Mouse (Mus musculus) forebrain, embryonic 16.5 days (tissue): ENCODE data around the gene Cdk16. TPM values are rescaled to one million over a fixed set of nuclear protein-coding genes. Genes with fewer than 3 reads are reported as not detected.

ENCODE experiments used
- ATAC-seq: fragments of 200-750 bp; cut with Nextera tagmentation; 2 replicates; pipeline ENCODE4 v1.8.0; 2017; ENCODE audit warnings: mild to moderate bottlenecking, moderate library complexity
- H3K27ac ChIP-seq: fragments of 300-500 bp; sonication (generic); 2 replicates; pipeline ENCODE4 v1.5.1; 2014; ENCODE audit warnings: low read length, control low read depth
- H3K27me3 ChIP-seq: fragments of 300-500 bp; sonication (generic); replicated peaks from 2 replicates; pipeline ENCODE4 v1.6.1; 2014; ENCODE audit warnings: low read length; ENCODE audit not compliant: control insufficient read depth, insufficient read depth
- H3K36me3 ChIP-seq: fragments of 300-500 bp; sonication (generic); 2 replicates; pipeline ENCODE4 v1.6.1; 2014; ENCODE audit not compliant: control insufficient read depth, insufficient read depth
- H3K4me1 ChIP-seq: fragments of 300-500 bp; sonication (generic); replicated peaks from 2 replicates; pipeline ENCODE4 v1.6.1; 2014; ENCODE audit warnings: low read length; ENCODE audit not compliant: control insufficient read depth, insufficient read depth
- H3K4me2 ChIP-seq: fragments of 300-500 bp; sonication (generic); 2 replicates; pipeline ENCODE4 v1.6.1; 2014; ENCODE audit warnings: mild to moderate bottlenecking, low read length, control low read depth
- H3K4me3 ChIP-seq: fragments of 300-500 bp; sonication (generic); replicated peaks from 2 replicates; pipeline ENCODE4 v1.5.1; 2014; ENCODE audit warnings: mild to moderate bottlenecking, low read length, control low read depth
- H3K9ac ChIP-seq: fragments of 300-500 bp; sonication (generic); replicated peaks from 2 replicates; pipeline ENCODE4 v1.6.1; 2014; ENCODE audit warnings: low read depth, low read length, control low read depth
- H3K9me3 ChIP-seq: fragments of 300-500 bp; sonication (generic); 2 replicates; pipeline ENCODE4 v1.6.1; 2016; ENCODE audit warnings: low read length; ENCODE audit not compliant: control insufficient read depth
- WGBS: fragments of 180-500 bp; shearing (Covaris S2); extraction: QIAGEN DNeasy Blood & Tissue Kit; methylation state at CpG from one replicate; pipeline ENCODE4 v1.1.7; 2014; 5-methylcytosine and 5-hydroxymethylcytosine counted together
- polyA plus RNA-seq: library from polyadenylated mRNA; unstranded; fragments of >200 nt; fragmentation: Nextera tagmentation; extraction: Ambion mirVana; gene quantifications from 2 replicates; pipeline ENCODE4 v1.2.1, GENCODE M21; 2015

Gene Cdk16
- polyA plus RNA-seq, 1 experiment from 2014 or later, result 137 TPM

DNA sequence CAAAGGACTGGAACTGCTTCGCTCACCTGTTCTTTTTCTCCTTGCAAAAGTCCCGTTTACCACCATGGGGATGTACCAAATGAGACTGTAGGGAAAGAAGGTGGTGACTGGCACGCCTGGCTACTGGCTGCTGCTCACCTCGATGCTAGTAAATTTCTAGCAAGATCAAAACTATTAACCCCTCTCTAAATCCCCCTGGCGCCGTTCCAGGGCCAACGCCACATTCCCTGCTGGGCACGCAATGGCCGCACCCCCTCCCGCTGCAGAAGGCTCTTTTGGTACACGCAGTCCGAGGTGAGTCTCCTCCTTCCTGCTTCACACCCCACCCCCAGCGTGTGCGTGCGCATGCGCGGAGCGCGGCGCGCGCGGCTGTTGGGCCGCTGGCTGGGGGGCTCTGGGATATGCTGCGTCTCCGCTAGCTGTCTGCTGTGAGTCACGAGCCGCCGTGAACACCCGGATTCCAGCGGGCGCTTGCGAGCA lies 354 bp downstream of the Cdk16 start:
- H3K27me3 ChIP-seq, result no peaks in the 10 kb centered on the region
- no peaks in the 10 kb centered on the region for H3K9me3 ChIP-seq
- peak overlapping the region; percentile 67 for H3K4me3 ChIP-seq
- peak overlapping the region; percentile 61 for H3K4me2 ChIP-seq
- WGBS, result 13% methylated on average over 17 of the region's 33 CpGs
- peaks cover 16% of the 10 kb centered on the region for H3K4me1 ChIP-seq
- no peaks in the 10 kb centered on the region; the same call in 1 of the 2 replicates for H3K36me3 ChIP-seq
- peak overlapping the region; percentile 88 for H3K27ac ChIP-seq
- H3K9ac ChIP-seq, result peak overlapping the region; percentile 80
- peak; percentile 91 for ATAC-seq

GRCm38 (mm10) chrX:20688615-20689014 lies 861 bp downstream of the Cdk16 start:
- 25% methylated on average over 11 of the region's 35 CpGs for WGBS
- peak overlapping the region; percentile 61 for H3K4me2 ChIP-seq
- peak overlapping the region; percentile 67 for H3K4me3 ChIP-seq
- peak; percentile 24 for ATAC-seq
- peak overlapping the region; percentile 80 for H3K9ac ChIP-seq
- peaks cover 3% of the 10 kb centered on the region; the same call in 1 of the 2 replicates for H3K36me3 ChIP-seq
- H3K9me3 ChIP-seq, result no peaks in the 10 kb centered on the region
- no peaks in the 10 kb centered on the region for H3K27me3 ChIP-seq
- peak overlapping the region; percentile 88 for H3K27ac ChIP-seq
- H3K4me1 ChIP-seq, result peaks cover 16% of the 10 kb centered on the region

GRCm38 (mm10) chrX:20691566-20691965 lies 3.8 kb downstream of the Cdk16 start:
- H3K4me2 ChIP-seq, result no peak overlapping the region
- ATAC-seq, result no peak
- no peaks in the 10 kb centered on the region for H3K27me3 ChIP-seq
- H3K4me1 ChIP-seq, result peaks cover 16% of the 10 kb centered on the region
- no peak overlapping the region for H3K4me3 ChIP-seq
- peaks cover 12% of the 10 kb centered on the region; the same call in 1 of the 2 replicates for H3K36me3 ChIP-seq
- 68% methylated on average over 3 of the region's 3 CpGs for WGBS
- H3K27ac ChIP-seq, result no peak overlapping the region
- H3K9ac ChIP-seq, result no peak overlapping the region
- H3K9me3 ChIP-seq, result no peaks in the 10 kb centered on the region

DNA sequence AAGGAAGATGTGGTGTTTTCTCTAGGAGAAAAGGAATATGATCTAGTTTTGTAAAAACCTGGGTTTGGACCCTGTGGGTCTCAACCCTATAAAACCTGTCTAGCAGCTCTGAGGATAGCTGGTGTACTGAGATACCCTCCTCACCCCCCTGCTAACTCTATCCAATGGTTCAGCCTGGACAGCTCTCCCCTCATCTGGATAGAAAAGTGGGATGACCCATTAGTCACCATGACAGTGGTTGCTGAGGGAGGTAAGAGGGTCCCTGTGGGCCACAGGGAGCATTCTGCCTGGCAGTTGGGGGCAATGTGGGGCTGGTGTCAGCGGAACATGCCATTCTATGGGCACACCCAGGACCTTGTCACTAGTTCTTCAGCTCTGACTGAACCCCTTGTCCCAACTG lies 4.9 kb downstream of the Cdk16 start:
- H3K9ac ChIP-seq, result no peak overlapping the region
- ATAC-seq, result no peak
- H3K36me3 ChIP-seq, result peaks cover 12% of the 10 kb centered on the region; the same call in 1 of the 2 replicates
- no peaks in the 10 kb centered on the region for H3K9me3 ChIP-seq
- no peak overlapping the region for H3K27ac ChIP-seq
- no peaks in the 10 kb centered on the region for H3K27me3 ChIP-seq
- no peak overlapping the region for H3K4me2 ChIP-seq
- WGBS, result 73% methylated on average over 1 of the region's 1 CpGs
- H3K4me3 ChIP-seq, result no peak overlapping the region
- peaks cover 10% of the 10 kb centered on the region; the same call in 1 of the 2 replicates for H3K4me1 ChIP-seq

GRCm38 (mm10) chrX:20695842-20696241 lies 8.1 kb downstream of the Cdk16 start:
- H3K27me3 ChIP-seq, result no peaks in the 10 kb centered on the region
- H3K4me2 ChIP-seq, result no peak overlapping the region
- no peak for ATAC-seq
- H3K9me3 ChIP-seq, result no peaks in the 10 kb centered on the region
- no peak overlapping the region for H3K4me3 ChIP-seq
- no peak overlapping the region for H3K9ac ChIP-seq
- no peak overlapping the region for H3K27ac ChIP-seq
- WGBS, result 88% methylated on average over 4 of the region's 4 CpGs
- no peaks in the 10 kb centered on the region for H3K4me1 ChIP-seq
- H3K36me3 ChIP-seq, result peaks cover 18% of the 10 kb centered on the region; the same call in 1 of the 2 replicates

DNA sequence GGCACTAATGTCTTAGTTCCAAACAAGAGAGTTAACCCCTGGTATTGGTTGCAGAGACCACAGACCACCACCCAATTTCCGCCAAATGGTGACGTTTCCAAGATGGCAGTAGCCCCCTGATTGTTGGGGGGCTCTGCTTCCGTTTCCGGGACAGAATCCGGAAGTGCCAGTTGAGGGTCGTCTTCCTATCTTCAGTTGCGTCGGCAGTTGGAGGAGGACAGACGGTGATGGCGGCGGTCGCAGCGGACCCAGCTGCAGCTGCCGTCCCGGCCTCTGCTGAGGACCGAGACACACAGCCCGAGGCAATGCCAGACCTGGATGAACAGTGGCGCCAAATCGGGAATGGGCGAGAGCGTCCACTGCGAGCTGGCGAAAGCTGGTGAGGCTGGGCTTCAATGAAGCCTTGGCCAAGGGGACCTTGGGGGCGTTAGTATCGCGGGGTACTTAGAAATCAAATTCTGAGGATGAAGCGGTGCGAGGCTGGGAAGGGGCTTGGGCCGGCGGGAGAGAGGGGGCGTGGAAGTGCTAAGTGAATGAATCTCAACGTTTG lies 16.1 kb downstream of the Cdk16 start, which contains the start of gene Usp11:
Gene Usp11 (plus strand): TSS at position 166 of the 550 bp plus-strand sequence.
- peak; percentile 77 for ATAC-seq
- peak within 1 kb of the TSS; percentile 46 for H3K4me2 ChIP-seq
- 13% methylated on average over 32 of the region's 32 CpGs for WGBS

GRCm38 (mm10) chrX:20704295-20705082 lies 16.7 kb downstream of the Cdk16 start:
- Histone ChIP-seq H3K4me1 (no peaks in the 10 kb centered on the region), H3K9me3 (no peaks in the 10 kb centered on the region), H3K4me2 (peak overlapping the region; percentile 46), H3K27ac (peak overlapping the region; percentile 93), H3K27me3 (no peaks in the 10 kb centered on the region), H3K4me3 (peak overlapping the region; percentile 68), H3K9ac (peak overlapping the region; percentile 62), H3K36me3 (no peaks in the 10 kb centered on the region)
- ATAC-seq, result peak; percentile 93
- 19% methylated on average over 32 of the region's 32 CpGs for WGBS

More for the DNA sequence above, 16.1 kb downstream of the Cdk16 start, which contains the start of gene Usp11:
- Histone ChIP-seq H3K27ac (peak within 1 kb of the TSS; percentile 93), H3K9ac (peak within 1 kb of the TSS; percentile 62), H3K27me3 (no peaks in the 10 kb centered on the region), H3K36me3 (no peaks in the 10 kb centered on the region), H3K4me3 (peak within 1 kb of the TSS; percentile 68), H3K9me3 (no peaks in the 10 kb centered on the region), H3K4me1 (no peaks in the 10 kb centered on the region)

- H3K36me3 ChIP-seq, result no peaks in the 10 kb centered on the region
- 30% methylated on average over 3 of the region's 3 CpGs for WGBS
- peak overlapping the region; percentile 42 for H3K4me2 ChIP-seq
- H3K27ac ChIP-seq, result no peak overlapping the region
- no peaks in the 10 kb centered on the region for H3K4me1 ChIP-seq
- ATAC-seq, result no peak
- no peak overlapping the region for H3K9ac ChIP-seq
- no peaks in the 10 kb centered on the region for H3K27me3 ChIP-seq
- H3K4me3 ChIP-seq, result peak overlapping the region; percentile 30
- no peaks in the 10 kb centered on the region for H3K9me3 ChIP-seq
Measured at GRCm38 (mm10) chrX:20705083-20705402, 17.3 kb downstream of the Cdk16 start.

GRCm38 (mm10) chrX:20728681-20729080 lies 40.9 kb downstream of the Cdk16 start:
- no peak overlapping the region for H3K9ac ChIP-seq
- no peaks in the 10 kb centered on the region for H3K27me3 ChIP-seq
- no peak overlapping the region for H3K4me3 ChIP-seq
- no peaks in the 10 kb centered on the region for H3K9me3 ChIP-seq
- H3K36me3 ChIP-seq, result no peaks in the 10 kb centered on the region
- no peaks in the 10 kb centered on the region for H3K4me1 ChIP-seq
- no peak overlapping the region for H3K27ac ChIP-seq
- ATAC-seq, result no peak
- 77% methylated on average over 5 of the region's 5 CpGs for WGBS
- no peak overlapping the region for H3K4me2 ChIP-seq
